Mouse (Mus musculus) heart, embryonic 12.5 days (tissue): ENCODE measurements around the gene Macrod1. TPM values are rescaled to one million over a fixed set of nuclear protein-coding genes. Genes with fewer than 3 reads are reported as not detected.

Experiments
- ATAC-seq: fragments of 200-750 bp; cut with Nextera tagmentation; 2 replicates; pipeline ENCODE4 v1.8.0; 2017; ENCODE audit warnings: moderate TSS enrichment, moderate library complexity; ENCODE audit not compliant: insufficient number of reproducible peaks, low FRiP score
- H3K27ac ChIP-seq: fragments of 300-500 bp; sonication (generic); 2 replicates; pipeline ENCODE4 v1.5.1; 2016; ENCODE audit warnings: mild to moderate bottlenecking, moderate library complexity; ENCODE audit not compliant: poor library complexity, severe bottlenecking
- H3K27me3 ChIP-seq: fragments of 300-500 bp; sonication (generic); replicated peaks from 2 replicates; pipeline ENCODE4 v1.6.1; 2016; ENCODE audit warnings: mild to moderate bottlenecking, moderate library complexity
- H3K36me3 ChIP-seq: fragments of 300-500 bp; sonication (generic); 2 replicates; pipeline ENCODE4 v1.6.1; 2016; ENCODE audit warnings: mild to moderate bottlenecking, moderate library complexity
- H3K4me1 ChIP-seq: fragments of 300-500 bp; sonication (generic); replicated peaks from 2 replicates; pipeline ENCODE4 v1.6.1; 2016; ENCODE audit warnings: mild to moderate bottlenecking
- H3K4me2 ChIP-seq: fragments of 300-500 bp; sonication (generic); 2 replicates; pipeline ENCODE4 v1.6.1; 2016; ENCODE audit warnings: mild to moderate bottlenecking, moderate library complexity
- H3K4me3 ChIP-seq: fragments of 300-500 bp; sonication (generic); 2 replicates; pipeline ENCODE4 v1.5.1; 2016; ENCODE audit warnings: mild to moderate bottlenecking
- H3K9ac ChIP-seq: fragments of 300-500 bp; sonication (generic); 2 replicates; pipeline ENCODE4 v1.6.1; 2016; ENCODE audit warnings: mild to moderate bottlenecking, moderate library complexity
- H3K9me3 ChIP-seq: fragments of 300-500 bp; sonication (generic); replicated peaks from 2 replicates; pipeline ENCODE4 v1.6.1; 2016; ENCODE audit warnings: mild to moderate bottlenecking, moderate library complexity
- WGBS: fragments of 180-500 bp; shearing (Covaris S2); methylation state at CpG from one replicate; pipeline ENCODE4 v1.1.7; 2016; 5-methylcytosine and 5-hydroxymethylcytosine counted together
- polyA plus RNA-seq: library from polyadenylated mRNA; unstranded; fragments of >200 nt; fragmentation: Nextera tagmentation; extraction: Ambion mirVana; gene quantifications from 2 replicates; pipeline ENCODE4 v1.2.1, GENCODE M21; 2016

Macrod1 gene
- polyA plus RNA-seq, 1 experiment from 2014 or later = 29.0 TPM

DNA sequence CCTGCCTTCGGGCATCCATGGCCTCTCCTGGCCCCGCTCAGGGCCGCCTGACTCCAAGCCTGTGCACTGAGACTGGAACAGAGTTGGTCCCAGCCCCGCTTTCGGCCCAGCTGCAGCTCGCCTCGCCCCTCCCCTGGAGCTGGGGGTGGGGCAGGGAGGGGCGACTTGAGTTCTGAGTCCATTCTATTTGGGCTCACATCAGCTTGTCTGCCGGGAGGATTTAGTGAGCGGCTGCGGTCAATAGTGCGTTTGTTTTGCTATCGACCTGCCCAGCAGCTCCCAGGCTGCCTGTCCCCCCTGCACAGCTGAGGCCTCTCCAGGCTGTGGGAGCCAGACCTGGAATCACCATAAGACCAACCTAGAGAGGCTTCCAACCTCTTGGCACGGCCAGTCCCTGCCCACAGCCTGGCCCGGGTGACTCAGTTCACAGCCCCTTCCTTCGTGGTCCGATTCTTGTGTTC, 78.1 kb downstream of the Macrod1 start:
- Histone ChIP-seq H3K36me3 (no peaks in the 10 kb centered on the region), H3K27me3 (peaks cover 37% of the 10 kb centered on the region), H3K9ac (0 out of 2 replicates have a peak overlapping the region, but pooled peaks have one; percentile 7), H3K4me1 (peaks cover 67% of the 10 kb centered on the region), H3K9me3 (no peaks in the 10 kb centered on the region), H3K27ac (peak overlapping the region; percentile 83), H3K4me3 (no peak overlapping the region), H3K4me2 (peak overlapping the region; percentile 27)
- ATAC-seq = no peak
- 21% methylated on average over 17 of the region's 17 CpGs for WGBS

DNA sequence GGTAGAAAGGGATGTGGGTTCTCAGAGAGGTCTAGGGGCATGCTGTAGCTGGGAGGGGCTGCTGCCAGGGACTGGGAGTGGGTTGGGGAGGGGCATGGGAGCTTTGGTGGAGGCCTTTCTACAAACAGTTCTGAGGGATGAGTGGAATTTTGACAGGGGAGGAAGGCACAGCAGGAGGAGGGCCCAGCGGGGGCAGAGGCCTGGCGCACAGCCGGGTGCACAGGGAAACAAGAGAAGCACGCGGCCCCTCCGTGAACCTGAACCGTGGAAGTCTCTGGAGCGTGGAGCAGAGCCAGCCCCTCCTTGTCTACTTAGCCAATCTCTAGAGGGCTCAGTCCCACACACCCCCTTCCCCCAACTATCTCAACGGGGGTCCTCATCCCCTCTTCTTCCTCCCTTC, 78.9 kb downstream of the Macrod1 start:
- 0 out of 2 replicates have a peak overlapping the region, but pooled peaks have one; percentile 8 for H3K4me2 ChIP-seq
- 0 out of 2 replicates have a peak, but pooled peaks have one; percentile 8 for ATAC-seq
- peaks cover 37% of the 10 kb centered on the region for H3K27me3 ChIP-seq
- H3K36me3 ChIP-seq = no peaks in the 10 kb centered on the region
- H3K9ac ChIP-seq = no peak overlapping the region; the same call in 1 of the 2 replicates
- no peak overlapping the region for H3K4me3 ChIP-seq
- H3K9me3 ChIP-seq = no peaks in the 10 kb centered on the region
- WGBS = 7% methylated on average over 9 of the region's 9 CpGs
- H3K4me1 ChIP-seq = peaks cover 58% of the 10 kb centered on the region
- H3K27ac ChIP-seq = peak overlapping the region; percentile 83

DNA sequence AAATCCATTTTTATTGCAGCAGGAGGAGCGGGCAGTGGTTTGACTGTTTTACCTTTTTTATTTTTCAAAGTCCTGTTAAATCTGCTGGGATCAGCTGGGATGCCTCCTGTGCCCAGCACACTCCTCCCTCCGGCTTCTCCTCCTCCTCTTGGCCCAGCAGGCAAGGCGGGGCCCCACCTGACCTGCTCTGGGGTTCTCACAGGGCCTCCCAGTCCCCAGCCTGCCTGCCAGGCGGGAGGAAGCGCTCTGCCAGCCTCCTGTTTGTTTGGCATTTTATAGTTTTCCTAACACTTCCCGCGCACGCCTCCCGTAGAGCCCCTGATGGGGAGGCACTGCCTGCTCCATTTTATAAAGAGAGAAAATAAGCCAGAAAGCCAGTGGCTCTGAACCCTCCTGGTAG, 79.4 kb downstream of the Macrod1 start:
- H3K36me3 ChIP-seq = no peaks in the 10 kb centered on the region
- ATAC-seq = no peak
- peak overlapping the region; percentile 49 for H3K9ac ChIP-seq
- H3K27ac ChIP-seq = peak overlapping the region; percentile 83
- 13% methylated on average over 9 of the region's 9 CpGs for WGBS
- H3K9me3 ChIP-seq = no peaks in the 10 kb centered on the region
- peaks cover 37% of the 10 kb centered on the region for H3K27me3 ChIP-seq
- no peak overlapping the region for H3K4me2 ChIP-seq
- H3K4me3 ChIP-seq = no peak overlapping the region
- peaks cover 57% of the 10 kb centered on the region for H3K4me1 ChIP-seq

DNA sequence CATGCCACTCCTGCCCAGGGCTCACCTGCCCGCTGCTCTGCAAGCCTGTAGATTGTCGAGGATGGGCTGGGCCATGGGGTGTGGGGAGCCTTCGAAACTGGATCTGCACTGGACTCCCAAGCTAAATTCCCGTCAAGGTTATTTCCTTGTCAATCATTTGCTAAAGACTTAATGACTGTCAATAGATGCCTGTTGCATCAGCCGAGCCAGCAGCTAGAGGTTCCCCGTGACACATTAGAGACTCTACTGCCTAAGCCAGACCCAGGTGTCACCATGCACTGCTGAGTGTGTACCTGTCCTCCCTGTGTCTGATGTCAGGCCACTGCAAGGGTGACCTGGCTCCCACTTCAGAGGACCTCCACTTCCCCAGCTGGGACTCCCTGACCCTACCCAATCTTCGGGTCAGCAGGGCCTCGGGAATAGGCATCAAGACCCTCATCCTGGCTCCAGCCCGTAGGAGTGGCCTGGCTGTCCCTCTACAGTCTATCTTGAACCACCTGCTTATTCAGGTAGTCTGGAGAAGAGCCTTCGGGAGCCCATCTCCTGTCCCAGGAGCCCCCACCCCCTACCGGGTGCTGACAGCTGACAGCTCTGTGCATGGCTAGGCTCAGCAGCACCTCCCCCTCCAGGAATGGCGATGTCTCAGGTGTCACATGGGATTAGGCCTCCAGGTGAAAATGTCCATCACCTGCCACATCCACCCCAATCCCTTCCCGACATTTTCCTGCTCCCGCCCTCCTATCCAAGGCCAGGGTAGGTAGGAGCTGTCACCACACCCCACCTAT, 80.3 kb downstream of the Macrod1 start:
- Histone ChIP-seq H3K27ac (peak overlapping the region; percentile 83; the same call in 1 of the 2 replicates), H3K36me3 (no peaks in the 10 kb centered on the region), H3K27me3 (peaks cover 41% of the 10 kb centered on the region), H3K9ac (0 out of 2 replicates have a peak overlapping the region, but pooled peaks have one; percentile 16), H3K4me1 (peaks cover 60% of the 10 kb centered on the region), H3K4me3 (no peak overlapping the region), H3K4me2 (no peak overlapping the region), H3K9me3 (no peaks in the 10 kb centered on the region)
- WGBS = 33% methylated on average over 14 of the region's 14 CpGs
- ATAC-seq = no peak

DNA sequence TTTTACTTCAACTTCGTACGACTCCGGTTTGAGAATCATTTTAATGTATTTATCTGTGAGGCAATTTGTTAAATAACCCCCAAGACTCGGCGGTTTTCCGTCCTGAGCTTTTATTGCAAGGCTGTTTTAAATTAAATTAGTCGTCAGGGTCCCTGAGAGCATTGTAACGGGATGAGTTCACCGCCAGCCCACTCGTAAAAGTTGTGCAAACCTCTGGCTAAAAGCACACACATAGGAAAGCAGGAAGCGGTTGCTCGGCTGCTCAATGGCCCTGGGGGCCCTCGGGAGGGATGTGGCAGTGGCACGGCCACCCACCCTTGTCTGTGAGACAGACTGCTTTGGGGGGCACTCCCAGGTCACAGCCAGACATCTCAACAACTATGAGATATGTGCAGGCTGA, 81.7 kb downstream of the Macrod1 start:
- no peak for ATAC-seq
- H3K4me2 ChIP-seq = no peak overlapping the region
- no peak overlapping the region for H3K9ac ChIP-seq
- no peaks in the 10 kb centered on the region for H3K9me3 ChIP-seq
- H3K36me3 ChIP-seq = no peaks in the 10 kb centered on the region
- no peak overlapping the region for H3K4me3 ChIP-seq
- WGBS = 74% methylated on average over 14 of the region's 14 CpGs
- peaks cover 73% of the 10 kb centered on the region for H3K4me1 ChIP-seq
- no peak overlapping the region for H3K27ac ChIP-seq
- H3K27me3 ChIP-seq = peaks cover 43% of the 10 kb centered on the region

DNA sequence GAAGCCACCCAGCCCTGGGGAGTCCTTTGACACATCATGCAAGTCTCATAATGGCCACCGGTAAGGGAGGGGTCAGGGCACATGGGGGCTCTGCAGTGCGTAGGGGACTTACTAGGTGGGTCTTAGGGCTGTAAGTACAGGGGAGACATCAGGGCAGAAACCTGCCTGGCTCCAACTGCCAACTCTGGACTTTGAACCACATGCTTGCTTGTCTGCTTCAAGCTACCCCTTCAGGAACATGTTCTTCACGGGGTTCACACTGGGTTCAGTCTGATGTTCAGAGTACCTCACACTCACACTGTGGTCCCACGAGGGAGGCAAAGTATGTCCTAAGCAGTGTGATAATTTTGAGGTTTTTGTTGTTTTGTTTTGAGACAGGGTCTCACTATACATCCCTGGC, 82.7 kb downstream of the Macrod1 start:
- 67% methylated on average over 4 of the region's 4 CpGs for WGBS

DNA sequence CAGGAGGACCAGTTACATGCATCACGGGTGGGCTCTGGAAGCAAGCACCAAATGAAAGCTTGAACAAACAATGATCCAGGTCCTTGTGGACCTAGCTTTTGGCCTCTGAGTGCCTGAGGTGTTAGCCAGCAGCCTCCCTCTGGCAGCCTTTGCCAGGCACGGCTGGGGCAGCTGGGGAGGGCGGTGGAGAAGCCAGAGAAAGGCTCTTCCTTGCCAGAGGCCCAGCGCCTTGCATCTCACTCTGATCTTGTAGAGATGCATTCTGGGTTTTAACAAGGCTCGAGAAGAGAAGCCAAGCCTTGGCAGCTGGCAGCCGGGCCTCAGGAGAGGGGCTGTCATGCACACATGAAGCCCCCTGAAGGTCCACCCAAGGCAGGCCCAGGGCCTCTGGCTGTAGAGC, 83.8 kb downstream of the Macrod1 start:
- no peak for ATAC-seq
- no peak overlapping the region for H3K27ac ChIP-seq

More for the DNA sequence above, 82.7 kb downstream of the Macrod1 start:
- Histone ChIP-seq H3K27ac (no peak overlapping the region), H3K4me1 (peaks cover 73% of the 10 kb centered on the region), H3K36me3 (no peaks in the 10 kb centered on the region), H3K4me3 (no peak overlapping the region), H3K4me2 (no peak overlapping the region), H3K9ac (no peak overlapping the region), H3K27me3 (peaks cover 42% of the 10 kb centered on the region), H3K9me3 (no peaks in the 10 kb centered on the region)
- no peak for ATAC-seq

DNA sequence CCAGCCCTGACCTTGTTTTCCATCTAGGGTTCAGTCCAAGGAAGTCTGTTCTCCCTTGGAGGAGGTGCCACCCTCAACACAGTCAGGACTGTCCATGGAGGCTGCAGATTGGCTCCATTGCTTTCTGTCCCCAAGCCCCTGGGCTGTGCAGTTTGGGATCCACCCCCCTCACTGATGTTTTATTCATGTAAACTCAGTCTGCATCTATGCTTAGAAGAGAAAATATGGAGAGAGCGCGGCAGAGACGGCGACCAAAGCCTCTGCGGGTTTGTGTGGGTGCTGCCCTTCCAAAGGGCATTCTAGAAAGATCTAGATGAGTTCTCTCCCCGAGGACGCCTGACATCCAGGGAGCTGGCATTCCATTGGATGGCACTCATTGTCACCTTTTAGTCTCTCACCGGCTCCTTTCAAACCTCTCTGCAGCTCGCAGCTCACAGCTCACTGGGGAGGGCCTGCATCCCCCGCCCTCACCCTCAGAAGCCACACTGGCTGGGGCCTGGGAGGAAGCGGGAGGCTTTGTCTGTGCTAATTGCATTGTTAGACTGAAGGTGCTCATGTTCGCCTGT, 84.3 kb downstream of the Macrod1 start:
- Histone ChIP-seq H3K27me3 (peaks cover 58% of the 10 kb centered on the region), H3K4me3 (no peak overlapping the region), H3K4me2 (no peak overlapping the region), H3K9me3 (no peaks in the 10 kb centered on the region), H3K36me3 (no peaks in the 10 kb centered on the region), H3K9ac (0 out of 2 replicates have a peak overlapping the region, but pooled peaks have one; percentile 39), H3K4me1 (peaks cover 58% of the 10 kb centered on the region), H3K27ac (no peak overlapping the region)
- WGBS = 52% methylated on average over 12 of the region's 12 CpGs
- ATAC-seq = no peak

More for the DNA sequence above, 83.8 kb downstream of the Macrod1 start:
- Histone ChIP-seq H3K9me3 (no peaks in the 10 kb centered on the region), H3K36me3 (no peaks in the 10 kb centered on the region), H3K4me2 (no peak overlapping the region), H3K27me3 (peaks cover 52% of the 10 kb centered on the region), H3K9ac (no peak overlapping the region), H3K4me3 (no peak overlapping the region), H3K4me1 (peaks cover 64% of the 10 kb centered on the region)
- WGBS = 75% methylated on average over 6 of the region's 6 CpGs

DNA sequence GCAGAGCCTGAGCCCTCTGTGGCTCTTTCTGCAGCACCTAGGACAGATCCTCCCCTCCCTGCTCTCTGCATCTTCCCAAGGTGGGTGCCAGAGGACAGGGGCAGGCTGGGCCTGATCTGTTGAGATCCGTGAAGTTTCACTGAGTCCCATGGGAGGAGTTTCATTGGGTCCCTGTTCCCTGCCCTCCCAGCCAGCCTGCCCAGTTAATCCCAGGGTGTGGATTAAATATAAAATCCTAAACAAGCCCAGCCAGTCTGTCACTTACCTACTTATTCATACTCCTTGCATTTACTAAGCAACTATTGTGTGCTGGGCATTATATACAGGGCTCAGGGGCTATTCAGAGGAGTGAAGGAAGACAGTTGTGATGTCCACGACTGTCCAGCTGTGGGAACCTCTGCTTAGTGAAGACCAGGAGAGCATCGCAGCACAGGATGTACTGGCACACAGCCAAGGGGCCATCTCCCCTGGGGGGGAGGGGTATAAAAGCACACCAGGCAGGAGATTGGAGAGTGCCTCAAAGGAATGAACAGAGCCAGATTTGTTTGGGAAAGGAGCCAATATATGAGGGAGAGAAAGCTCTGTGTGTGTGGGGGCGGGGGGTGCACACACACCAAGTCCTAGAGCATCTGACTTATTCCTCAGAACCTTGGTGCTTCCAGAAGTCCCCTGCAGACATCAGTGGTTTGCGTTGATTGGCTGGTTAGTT, 85.8 kb downstream of the Macrod1 start:
- H3K4me3 ChIP-seq = no peak overlapping the region
- H3K27ac ChIP-seq = no peak overlapping the region
- peaks cover 44% of the 10 kb centered on the region for H3K4me1 ChIP-seq
- H3K36me3 ChIP-seq = no peaks in the 10 kb centered on the region
- H3K9me3 ChIP-seq = no peaks in the 10 kb centered on the region
- ATAC-seq = no peak
- peaks cover 62% of the 10 kb centered on the region for H3K27me3 ChIP-seq
- no peak overlapping the region for H3K9ac ChIP-seq
- 41% methylated on average over 5 of the region's 5 CpGs for WGBS
- H3K4me2 ChIP-seq = no peak overlapping the region

DNA sequence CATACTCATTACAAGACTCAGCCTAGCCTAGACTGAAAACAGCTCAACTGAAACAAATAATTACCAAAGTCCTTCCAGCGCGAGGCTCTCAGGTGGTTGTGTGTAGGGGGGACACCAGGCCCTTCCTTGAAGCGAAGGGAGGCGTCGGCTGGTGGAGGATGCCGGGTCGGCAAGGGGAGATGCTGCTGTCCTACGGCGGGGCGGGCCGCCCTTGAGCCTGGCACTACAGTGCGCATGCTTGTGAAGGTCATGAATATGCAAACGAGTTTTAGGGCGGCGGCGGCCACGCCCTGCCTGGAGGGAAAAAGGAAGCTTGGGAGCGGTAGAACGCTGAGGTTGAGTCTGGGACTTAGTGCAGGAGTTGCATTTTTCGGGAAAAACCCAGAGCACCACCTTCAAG, 87.2 kb downstream of the Macrod1 start:
- peak overlapping the region; percentile 41 for H3K4me3 ChIP-seq
- H3K9ac ChIP-seq = peak overlapping the region; percentile 50
- WGBS = 1% methylated on average over 20 of the region's 20 CpGs
- no peaks in the 10 kb centered on the region for H3K36me3 ChIP-seq
- no peak for ATAC-seq
- H3K27me3 ChIP-seq = peaks cover 64% of the 10 kb centered on the region
- no peaks in the 10 kb centered on the region for H3K9me3 ChIP-seq
- no peak overlapping the region for H3K27ac ChIP-seq
- H3K4me1 ChIP-seq = peaks cover 37% of the 10 kb centered on the region
- peak overlapping the region; percentile 69 for H3K4me2 ChIP-seq

DNA sequence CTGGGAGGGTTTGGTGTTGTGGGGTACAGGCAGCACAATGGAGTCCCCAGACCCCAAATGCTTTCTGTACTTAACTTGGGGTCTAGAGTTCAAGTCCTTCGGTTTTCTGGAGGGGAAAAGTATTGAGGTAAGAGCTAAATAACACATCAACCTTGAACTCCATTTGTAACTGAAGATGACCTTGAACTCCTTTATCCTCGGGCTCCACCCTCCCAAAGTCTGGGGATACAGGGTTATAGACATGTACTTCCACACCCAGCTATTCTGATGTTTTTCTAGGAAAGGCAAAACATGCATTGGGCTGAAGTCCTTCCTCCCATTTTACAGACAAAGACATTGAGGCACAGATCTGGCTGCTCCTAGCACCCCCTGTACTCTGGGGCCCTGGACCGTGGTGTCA, 87.8 kb downstream of the Macrod1 start:
- Histone ChIP-seq H3K27ac (no peak overlapping the region), H3K4me1 (peaks cover 42% of the 10 kb centered on the region), H3K4me3 (no peak overlapping the region), H3K9me3 (no peaks in the 10 kb centered on the region), H3K27me3 (peaks cover 64% of the 10 kb centered on the region), H3K4me2 (peak overlapping the region; percentile 69), H3K9ac (no peak overlapping the region; the same call in 1 of the 2 replicates), H3K36me3 (no peaks in the 10 kb centered on the region)
- 74% methylated on average over 3 of the region's 3 CpGs for WGBS
- ATAC-seq = no peak
